ENCODE assay signal across 1 mouse cellular context in the genomic region with DNA sequence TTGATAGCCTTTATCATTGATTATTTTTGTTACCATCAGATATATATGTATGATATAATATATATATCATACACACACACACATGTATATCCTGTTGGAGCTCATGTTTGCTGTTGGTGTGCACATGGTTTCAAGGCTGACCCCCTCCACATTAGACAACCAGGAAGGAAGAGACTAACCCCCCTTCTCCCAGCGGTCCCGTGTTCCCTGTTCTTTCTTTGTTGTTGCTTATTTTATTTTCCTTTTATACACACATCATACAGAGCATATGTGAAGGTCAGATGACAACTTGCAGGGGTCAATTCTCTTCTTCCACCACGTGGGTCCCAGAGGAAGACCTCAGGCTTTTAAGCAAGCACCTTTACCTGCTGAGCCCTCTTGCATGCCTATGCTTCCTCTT.
A peak's percentile ranks its signal among the peaks of the same experiment; 100 is the strongest.
TF ChIP-seq lines count a peak whose summit lies in the region.

No protein-coding gene starts in this region.

TF ChIP-seq in MEL, 35 proteins besides CTCF, POLR2A, EP300 and RAD21 (continued from another document):
- peak; percentile 20; the same call in 1 of the 2 replicates for TF ChIP-seq MXI1 (IDR thresholded peaks at IDR 0.05; ENCODE audit: low read depth, low read length)
- TF ChIP-seq CHD1 (IDR thresholded peaks at IDR 0.05; ENCODE audit: low read depth, low read length), result no peak
- no peak for TF ChIP-seq TAL1 (IDR thresholded peaks at IDR 0.05; ENCODE audit: low read length)
- TF ChIP-seq KAT2A (conservative IDR thresholded peaks at IDR 0.05; ENCODE audit: low read depth, low read length), result no peak
- TF ChIP-seq ZNF384 (IDR thresholded peaks at IDR 0.05; ENCODE audit: low read depth, low read length), result peak; percentile 83
- TF ChIP-seq GATA1 (IDR thresholded peaks at IDR 0.05; ENCODE audit: low read depth, low read length), result no peak
- no peak for TF ChIP-seq MYC (IDR thresholded peaks at IDR 0.05; ENCODE audit: low read depth, low read length)
